8 mouse cellular contexts compared by ENCODE assay signal in the genomic region with DNA sequence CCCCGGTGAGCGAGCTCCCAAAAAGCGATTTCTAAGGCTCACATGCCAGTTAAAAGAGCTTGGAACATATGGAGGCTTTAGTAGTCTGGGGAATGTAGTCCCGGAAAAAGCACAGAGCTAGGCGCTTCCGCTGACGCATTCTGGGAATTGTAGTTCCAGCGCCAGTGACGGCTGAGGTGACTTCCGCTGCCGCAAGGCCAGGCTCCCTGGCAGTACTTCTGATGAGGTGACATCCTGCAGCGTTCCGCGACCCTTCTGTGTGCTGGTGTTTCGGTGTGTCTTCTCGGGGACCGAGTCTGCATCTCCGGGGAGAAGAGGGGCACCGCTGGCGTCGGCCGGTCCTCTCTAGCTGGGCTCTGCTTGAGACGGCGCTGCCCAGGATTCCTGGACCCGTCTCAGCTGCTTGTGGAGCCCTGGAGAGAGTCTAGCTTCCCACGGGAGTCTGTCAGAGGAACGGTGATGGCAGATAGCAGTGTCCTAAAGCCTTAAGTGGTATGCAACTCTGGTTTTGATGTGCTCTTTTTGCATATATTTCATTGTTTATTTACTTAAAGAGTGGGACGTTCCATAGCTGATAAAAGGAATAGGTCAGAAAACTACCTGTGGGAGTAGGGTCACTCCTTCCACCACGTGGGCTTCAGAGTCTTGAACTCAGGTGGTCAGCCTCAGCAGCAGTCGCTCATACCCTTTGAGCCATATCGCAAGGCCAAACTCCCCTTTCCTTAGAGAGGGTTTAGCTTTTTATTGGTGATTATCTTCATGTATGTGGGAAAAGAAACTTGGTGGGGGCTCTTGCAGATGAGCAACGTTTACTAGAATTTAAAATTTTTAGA. TPM values are rescaled to one million over a fixed set of nuclear protein-coding genes. Genes with fewer than 3 reads are reported as not detected.
DNase-seq lines count a peak whose midpoint lies in the region; ATAC-seq and TF ChIP-seq lines count a peak whose summit lies in the region.

Gene Zfp235, plus strand, starts transcription at position 174 of the 833 bp plus-strand sequence.

- H3K4me1 ChIP-seq in erythroblast, embryonic 14.5 days (ENCODE audit: control insufficient read depth) = peaks cover 15% of the 10 kb centered on the region
- 0 out of 2 replicates have a peak, but pooled peaks cover 3% of the 10 kb centered on the region for H3K4me1 ChIP-seq in heart, embryonic 11.5 days (ENCODE audit: control insufficient read depth, insufficient read depth, low read length)
- H3K4me1 ChIP-seq in kidney, postnatal 0 days (replicated peaks; ENCODE audit: insufficient read depth, low read length) = peaks cover 8% of the 10 kb centered on the region; the same call in 1 of the 2 replicates
- H3K4me1 ChIP-seq in liver, embryonic 11.5 days (replicated peaks; ENCODE audit: control insufficient read depth, insufficient read depth, low read length) = no peaks in the 10 kb centered on the region; the same call in 1 of the 2 replicates
- H3K4me1 ChIP-seq in stomach, embryonic 14.5 days (ENCODE audit: control insufficient read depth, insufficient read depth, low read length) = peaks cover 6% of the 10 kb centered on the region; the same call in 1 of the 2 replicates

- DNase-seq in brain, embryonic 14.5 days (ENCODE audit: low read depth) = peak; percentile 97
- peak; percentile 96 for DNase-seq in kidney, postnatal 0 days (ENCODE audit: low spot score)
- DNase-seq in liver, embryonic 11.5 days (ENCODE audit: low spot score) = peak; percentile 83
- peak; percentile 91 for DNase-seq in naive thymus-derived CD4-positive, alpha-beta T cell, adult 2 months (ENCODE audit: low read depth)

- peak within 1 kb of the TSS; percentile 82 for H3K9ac ChIP-seq in heart, embryonic 11.5 days (ENCODE audit: low read depth, low read length)
- H3K9ac ChIP-seq in kidney, postnatal 0 days (ENCODE audit: low read depth, low read length) = peak within 1 kb of the TSS; percentile 74
- H3K9ac ChIP-seq in liver, embryonic 11.5 days (ENCODE audit: low read depth, low read length) = peak within 1 kb of the TSS; percentile 80
- H3K9ac ChIP-seq in stomach, embryonic 14.5 days (replicated peaks; ENCODE audit: low read depth, low read length) = peak within 1 kb of the TSS; percentile 59

- TF ChIP-seq CTCF in C2C12 (IDR thresholded peaks at IDR 0.05; ENCODE audit: control insufficient read depth, insufficient read depth, insufficient read length) = no peak
- TF ChIP-seq CTCF in brain, embryonic 14.5 days (IDR thresholded peaks at IDR 0.05; ENCODE audit: borderline replicate concordance, extremely low read depth, insufficient read depth, insufficient read length) = no peak
- TF ChIP-seq CTCF in kidney, postnatal 0 days (IDR thresholded peaks at IDR 0.05; ENCODE audit: low read depth) = no peak

- H3K36me3 ChIP-seq in C2C12 (ENCODE audit: control insufficient read depth, insufficient read depth) = no peaks in the 10 kb centered on the region
- H3K36me3 ChIP-seq in erythroblast, embryonic 14.5 days (ENCODE audit: control insufficient read depth) = peaks cover 27% of the 10 kb centered on the region
- peaks cover 10% of the 10 kb centered on the region for H3K36me3 ChIP-seq in heart, embryonic 11.5 days (ENCODE audit: control insufficient read depth, insufficient read depth, low read length)
- H3K36me3 ChIP-seq in kidney, postnatal 0 days (ENCODE audit: insufficient read depth, low read length) = 0 out of 2 replicates have a peak, but pooled peaks cover 3% of the 10 kb centered on the region
- H3K36me3 ChIP-seq in liver, embryonic 11.5 days (ENCODE audit: control insufficient read depth, insufficient read depth, low read length) = peaks cover 6% of the 10 kb centered on the region; the same call in 1 of the 2 replicates
- peaks cover 10% of the 10 kb centered on the region; the same call in 1 of the 2 replicates for H3K36me3 ChIP-seq in stomach, embryonic 14.5 days (ENCODE audit: control insufficient read depth, insufficient read depth, low read length)

- peak; percentile 88 for ATAC-seq in heart, embryonic 11.5 days (replicated peaks; ENCODE audit: insufficient number of reproducible peaks, low FRiP score, low TSS enrichment)
- ATAC-seq in kidney, postnatal 0 days (replicated peaks; ENCODE audit: low FRiP score, low read depth) = peak; percentile 91
- ATAC-seq in liver, embryonic 11.5 days (replicated peaks; ENCODE audit: low FRiP score) = peak; percentile 93
- ATAC-seq in stomach, embryonic 14.5 days (ENCODE audit: insufficient number of reproducible peaks, insufficient read depth, low FRiP score, low read depth) = peak; percentile 94

- no peaks in the 10 kb centered on the region for H3K27me3 ChIP-seq in C2C12 (ENCODE audit: control insufficient read depth, insufficient read depth, insufficient read length)
- H3K27me3 ChIP-seq in erythroblast, embryonic 14.5 days (ENCODE audit: control insufficient read depth) = no peaks in the 10 kb centered on the region
- no peaks in the 10 kb centered on the region for H3K27me3 ChIP-seq in heart, embryonic 11.5 days (ENCODE audit: control insufficient read depth, insufficient read depth, low read length)
- H3K27me3 ChIP-seq in kidney, postnatal 0 days (ENCODE audit: insufficient read depth, low read length) = no peaks in the 10 kb centered on the region
- no peaks in the 10 kb centered on the region for H3K27me3 ChIP-seq in liver, embryonic 11.5 days (replicated peaks; ENCODE audit: control insufficient read depth, insufficient read depth, low read length)
- H3K27me3 ChIP-seq in stomach, embryonic 14.5 days (ENCODE audit: control insufficient read depth, insufficient read depth, low read length) = no peaks in the 10 kb centered on the region

- peak within 1 kb of the TSS; percentile 74 for H3ac ChIP-seq in C2C12 (ENCODE audit: control insufficient read depth, insufficient read length, low read depth)

- no peaks in the 10 kb centered on the region for H3K79me3 ChIP-seq in C2C12 (ENCODE audit: low read depth)

- no peak within 1 kb of the TSS for H3K27ac ChIP-seq in heart, embryonic 11.5 days (ENCODE audit: low read depth, low read length)
- no peak within 1 kb of the TSS for H3K27ac ChIP-seq in kidney, postnatal 0 days
- H3K27ac ChIP-seq in liver, embryonic 11.5 days (ENCODE audit: low read depth, low read length) = no peak within 1 kb of the TSS
- H3K27ac ChIP-seq in stomach, embryonic 14.5 days (ENCODE audit: low read length) = no peak within 1 kb of the TSS

- H3K4me2 ChIP-seq in heart, embryonic 11.5 days = peak within 1 kb of the TSS; percentile 81
- peak within 1 kb of the TSS; percentile 69 for H3K4me2 ChIP-seq in kidney, postnatal 0 days (ENCODE audit: low read length)
- H3K4me2 ChIP-seq in liver, embryonic 11.5 days = peak within 1 kb of the TSS; percentile 90
- H3K4me2 ChIP-seq in stomach, embryonic 14.5 days (replicated peaks; ENCODE audit: low read depth, low read length) = peak within 1 kb of the TSS; percentile 90

- no peaks in the 10 kb centered on the region for H3K79me2 ChIP-seq in C2C12 (ENCODE audit: control insufficient read depth, insufficient read depth)

- peak; percentile 63; the same call in 1 of the 2 replicates for TF ChIP-seq POLR2A in brain, embryonic 14.5 days (IDR thresholded peaks at IDR 0.05; ENCODE audit: borderline replicate concordance, extremely low read depth, insufficient read depth, insufficient read length, poor library complexity, severe bottlenecking)

- H3K9me3 ChIP-seq in erythroblast, embryonic 14.5 days (ENCODE audit: control insufficient read depth, low read length) = no peaks in the 10 kb centered on the region
- H3K9me3 ChIP-seq in heart, embryonic 11.5 days (replicated peaks; ENCODE audit: control insufficient read depth, low read length) = no peaks in the 10 kb centered on the region
- H3K9me3 ChIP-seq in kidney, postnatal 0 days (replicated peaks; ENCODE audit: low read length) = no peaks in the 10 kb centered on the region
- no peaks in the 10 kb centered on the region for H3K9me3 ChIP-seq in liver, embryonic 11.5 days (ENCODE audit: control insufficient read depth, low read length)
- no peaks in the 10 kb centered on the region for H3K9me3 ChIP-seq in stomach, embryonic 14.5 days (ENCODE audit: control insufficient read depth, low read depth, low read length)

- peak within 1 kb of the TSS; percentile 31 for H3K4me3 ChIP-seq in C2C12 (ENCODE audit: insufficient read depth, poor library complexity, severe bottlenecking)
- H3K4me3 ChIP-seq in erythroblast, embryonic 14.5 days (replicated peaks) = peak within 1 kb of the TSS; percentile 76
- H3K4me3 ChIP-seq in heart, embryonic 11.5 days (ENCODE audit: low read depth, low read length) = peak within 1 kb of the TSS; percentile 77
- peak within 1 kb of the TSS; percentile 76 for H3K4me3 ChIP-seq in kidney, postnatal 0 days (replicated peaks; ENCODE audit: low read depth, low read length)
- peak within 1 kb of the TSS; percentile 81 for H3K4me3 ChIP-seq in liver, embryonic 11.5 days (ENCODE audit: low read depth, low read length)
- peak within 1 kb of the TSS; percentile 64 for H3K4me3 ChIP-seq in stomach, embryonic 14.5 days (ENCODE audit: low read depth, low read length)

- WGBS in heart, embryonic 11.5 days (ENCODE audit: insufficient replicate concordance) = 3% methylated on average over 32 of the region's 32 CpGs
- 1% methylated on average over 32 of the region's 32 CpGs for WGBS in kidney, postnatal 0 days
- 3% methylated on average over 32 of the region's 32 CpGs for WGBS in liver, embryonic 11.5 days
- 2% methylated on average over 32 of the region's 32 CpGs for WGBS in stomach, embryonic 14.5 days

TF ChIP-seq in C2C12, 6 proteins besides CTCF, POLR2A, EP300 and RAD21:
- TF ChIP-seq FOSL1 (IDR thresholded peaks at IDR 0.05; ENCODE audit: insufficient read depth, low read length, poor library complexity, severe bottlenecking) (no peak), MYOG (IDR thresholded peaks at IDR 0.05; ENCODE audit: control insufficient read depth, extremely low read depth, insufficient read length) (no peak), USF1 (IDR thresholded peaks at IDR 0.05; ENCODE audit: low read depth) (no peak), MAX (IDR thresholded peaks at IDR 0.05) (no peak), MYOD1 (IDR thresholded peaks at IDR 0.05; ENCODE audit: control insufficient read depth, insufficient read length, low read depth) (no peak), CEBPB (IDR thresholded peaks at IDR 0.05; ENCODE audit: low read depth) (no peak)

RNA-seq across cellular contexts. Expression of gene Zfp235, which starts in this region (rescaled TPM):
- polyA plus RNA-seq in C2C12 (2012; fragmentation: generic; extraction: Trizol) = 1.5 TPM
- polyA plus RNA-seq in brain, embryonic 14.5 days (2012; rRNA removed) = 16.3 and 18.2 TPM in 2 replicates
- polyA plus RNA-seq in erythroblast, embryonic 14.5 days (2012) = 0.04 TPM in 1 of 2 replicates, not detected in the other
- 7.7 and 10.6 TPM in 2 replicates for polyA plus RNA-seq in heart, embryonic 11.5 days (2014; fragmentation: Nextera tagmentation; extraction: Ambion mirVana)
- 12.4 and 13.3 TPM in 2 replicates for polyA plus RNA-seq in kidney, postnatal 0 days (2015; fragmentation: Nextera tagmentation; extraction: Ambion mirVana)
- 10.3 and 10.5 TPM in 2 replicates for polyA plus RNA-seq in liver, embryonic 11.5 days (2014; fragmentation: Nextera tagmentation; extraction: Ambion mirVana)
- polyA plus RNA-seq in stomach, embryonic 14.5 days (2014; fragmentation: Nextera tagmentation; extraction: Ambion mirVana) = 21.7 and 22.2 TPM in 2 replicates

Comparison
In these comparisons a context has a peak if more than half of its experiments do, and no peak if none do; other contexts are left out.
1. H3K4me3 ChIP-seq: peak in every context shown above with its lines; median percentile 81 in liver, embryonic 11.5 days; 77 in heart, embryonic 11.5 days; 76 in erythroblast, embryonic 14.5 days; 76 in kidney, postnatal 0 days; 64 in stomach, embryonic 14.5 days; 31 in C2C12.